Mouse (Mus musculus): ENCODE results near the gene Tox2.

Gene Tox2

DNA sequence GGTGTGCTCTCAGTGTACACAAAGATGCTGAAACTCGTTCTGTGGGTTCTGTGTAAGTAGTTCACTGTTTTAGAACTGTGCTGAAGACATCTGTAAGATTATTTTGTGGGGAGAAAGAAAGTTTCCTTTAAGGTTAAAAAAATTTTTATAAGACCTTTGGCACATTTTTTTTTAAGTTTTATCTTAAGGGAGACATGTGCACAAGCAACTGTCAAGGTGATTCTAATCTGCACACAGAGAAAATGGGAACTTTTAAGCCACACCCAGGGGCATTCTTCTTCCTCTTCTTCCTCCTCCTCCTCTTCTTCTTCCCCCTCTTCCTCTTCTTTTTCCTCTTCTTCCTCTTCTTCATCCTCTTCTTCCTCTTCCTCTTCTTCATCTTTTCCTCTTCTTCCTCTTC is 120.2 kb downstream of the Tox2 start:
- no peak for DNase-seq (ENCODE audit: low spot score)

DNA sequence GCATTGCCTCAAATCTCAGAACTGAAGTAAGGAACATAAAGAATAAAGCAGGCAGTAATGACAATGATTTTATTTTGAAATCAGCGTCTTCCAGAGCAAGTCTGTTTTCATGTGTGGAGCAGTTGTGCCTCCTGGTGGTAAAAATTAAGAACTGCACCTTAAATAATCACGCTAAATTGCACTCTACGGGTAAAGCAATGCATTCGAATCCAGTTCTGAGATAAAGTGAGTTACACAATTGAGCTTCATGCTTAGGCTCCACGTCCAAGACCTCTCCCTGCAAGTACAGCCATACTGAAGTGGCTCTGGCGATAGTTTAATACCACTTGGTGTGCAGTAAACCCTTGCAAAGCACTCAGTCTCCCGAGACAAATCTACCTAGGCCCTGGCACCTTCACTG is 127.8 kb downstream of the Tox2 start:
- peak; percentile 54 for DNase-seq (ENCODE audit: low spot score)

DNA sequence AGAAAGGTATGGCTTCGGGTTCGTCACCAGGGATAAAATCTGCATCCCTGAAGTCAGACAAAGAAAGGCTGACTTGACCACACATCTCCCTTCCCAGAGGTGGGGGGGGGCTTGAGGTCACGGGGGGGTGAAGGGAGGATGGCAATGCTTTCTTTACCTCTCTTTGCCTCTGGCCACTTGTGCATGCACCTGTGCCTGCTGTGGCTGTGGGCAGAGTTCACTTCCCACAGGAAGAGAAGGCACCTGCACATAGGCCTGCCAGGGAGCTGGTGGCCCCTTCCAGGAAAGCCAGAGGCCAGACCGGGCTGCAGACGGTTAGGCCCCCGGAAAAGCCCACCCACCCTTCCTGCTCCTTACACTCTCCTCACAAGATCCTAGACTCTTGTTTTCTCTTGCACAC is 128.5 kb downstream of the Tox2 start:
- no peak for DNase-seq (ENCODE audit: low spot score)

DNA sequence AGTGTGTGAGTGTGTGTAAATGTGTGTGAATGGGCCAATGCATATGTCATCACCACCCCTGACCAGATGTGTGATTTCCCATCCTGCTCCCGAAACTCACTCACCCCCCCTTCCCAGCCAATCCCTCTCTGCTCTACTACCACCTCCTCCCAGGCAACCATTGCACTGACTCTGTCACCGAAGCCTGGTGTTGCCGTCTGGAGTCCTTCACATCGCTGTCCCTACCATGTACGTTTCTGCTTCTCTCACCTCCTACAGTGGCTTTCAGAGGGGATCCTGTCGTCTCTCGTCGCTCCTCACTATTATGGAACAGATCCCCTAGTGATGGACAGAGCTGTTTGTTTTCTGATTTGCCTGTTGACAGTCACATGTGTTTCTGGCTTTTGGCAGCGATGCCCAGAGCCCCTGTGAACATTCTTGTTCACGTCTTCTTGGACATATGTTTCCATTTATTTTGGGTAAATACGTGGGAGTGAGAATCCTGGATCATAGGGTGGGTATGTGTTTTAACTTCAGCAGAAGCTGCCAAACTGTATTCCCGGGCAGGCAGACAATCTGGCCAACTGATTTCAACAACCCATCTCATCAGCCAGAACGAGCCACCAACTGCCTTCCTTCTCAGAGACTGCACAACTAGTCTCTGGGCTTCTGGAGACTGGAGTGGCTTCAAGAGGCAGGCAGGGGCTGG is 129.6 kb downstream of the Tox2 start:
- no peak for DNase-seq (ENCODE audit: low spot score)

- DNase-seq (ENCODE audit: low spot score): peak; percentile 36
Observed at GRCm38 (mm10) chr2:163340263-163340662, 137.3 kb downstream of the Tox2 start.

DNA sequence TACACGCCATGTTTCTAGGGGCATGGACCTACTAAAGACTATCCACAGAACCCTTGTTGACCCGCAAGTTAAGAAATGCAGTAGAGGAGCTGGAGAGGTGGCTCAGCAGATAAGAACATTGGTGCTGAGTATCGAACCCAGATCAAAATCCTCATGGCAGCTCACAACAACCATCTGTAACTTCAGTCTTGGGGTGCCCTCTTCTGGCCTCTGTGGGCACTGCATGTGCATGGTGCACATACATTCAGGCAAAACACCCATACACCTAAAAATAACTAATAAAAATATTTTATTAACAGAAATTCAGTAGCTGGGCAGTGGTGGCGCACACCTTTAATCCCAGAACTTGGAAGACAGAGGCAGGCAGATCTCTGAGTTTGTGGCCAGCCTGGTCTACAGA is 140.7 kb downstream of the Tox2 start:
- no peak for DNase-seq (ENCODE audit: low spot score)

DNA sequence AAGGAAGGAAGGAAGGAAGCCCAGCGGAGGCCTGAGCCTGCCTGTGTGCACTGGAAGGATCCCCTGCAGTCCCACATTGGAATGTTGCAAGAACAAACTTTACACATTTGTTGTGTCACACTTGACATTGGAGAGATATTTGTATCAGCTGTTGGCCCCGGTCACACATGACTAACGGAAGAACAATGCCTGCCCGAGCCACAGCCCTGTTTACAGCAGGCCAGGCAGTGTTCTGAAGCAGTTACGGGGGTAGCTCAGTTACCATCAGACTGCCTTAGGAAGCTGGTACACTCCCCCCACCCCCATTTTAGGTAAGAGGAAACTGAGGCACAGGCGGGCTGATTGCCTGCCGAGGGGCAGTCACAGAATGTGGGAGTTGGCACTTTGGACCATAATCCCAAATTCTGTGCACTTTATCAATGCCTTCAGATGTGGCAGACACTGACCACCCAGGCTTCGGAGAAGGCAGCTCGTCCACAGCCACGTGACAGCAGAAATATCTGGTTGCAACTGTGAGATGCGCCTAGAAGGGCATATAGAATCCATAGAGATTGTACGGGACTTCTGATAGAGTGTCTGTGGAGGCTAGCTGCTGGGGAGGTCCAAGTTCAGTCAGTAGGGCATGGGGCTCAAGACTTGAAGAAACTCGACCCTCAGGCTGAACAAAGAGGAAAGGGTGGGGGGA is 142.2 kb downstream of the Tox2 start:
- DNase-seq (ENCODE audit: low spot score): peak; percentile 32

DNA sequence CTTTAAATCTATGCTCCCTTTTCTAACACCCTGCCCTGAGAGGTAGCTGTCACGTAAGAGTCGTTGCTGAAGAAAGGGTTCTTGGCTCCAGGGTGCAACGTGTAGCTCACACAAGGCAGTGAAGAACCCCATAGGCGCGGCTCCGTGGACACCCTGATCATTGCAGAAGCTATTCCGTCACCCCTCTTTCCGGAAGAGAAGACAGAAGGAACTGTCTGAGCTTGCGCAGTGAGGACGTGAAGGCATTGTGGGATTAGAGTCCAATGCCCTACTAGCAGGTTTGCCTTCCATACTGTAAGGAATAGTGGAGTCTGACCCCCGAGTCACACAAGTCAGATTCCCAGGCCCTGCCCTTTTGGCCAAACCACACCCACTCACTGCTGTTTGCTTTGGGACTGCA is 143.6 kb downstream of the Tox2 start:
- DNase-seq (ENCODE audit: low spot score): no peak

DNA sequence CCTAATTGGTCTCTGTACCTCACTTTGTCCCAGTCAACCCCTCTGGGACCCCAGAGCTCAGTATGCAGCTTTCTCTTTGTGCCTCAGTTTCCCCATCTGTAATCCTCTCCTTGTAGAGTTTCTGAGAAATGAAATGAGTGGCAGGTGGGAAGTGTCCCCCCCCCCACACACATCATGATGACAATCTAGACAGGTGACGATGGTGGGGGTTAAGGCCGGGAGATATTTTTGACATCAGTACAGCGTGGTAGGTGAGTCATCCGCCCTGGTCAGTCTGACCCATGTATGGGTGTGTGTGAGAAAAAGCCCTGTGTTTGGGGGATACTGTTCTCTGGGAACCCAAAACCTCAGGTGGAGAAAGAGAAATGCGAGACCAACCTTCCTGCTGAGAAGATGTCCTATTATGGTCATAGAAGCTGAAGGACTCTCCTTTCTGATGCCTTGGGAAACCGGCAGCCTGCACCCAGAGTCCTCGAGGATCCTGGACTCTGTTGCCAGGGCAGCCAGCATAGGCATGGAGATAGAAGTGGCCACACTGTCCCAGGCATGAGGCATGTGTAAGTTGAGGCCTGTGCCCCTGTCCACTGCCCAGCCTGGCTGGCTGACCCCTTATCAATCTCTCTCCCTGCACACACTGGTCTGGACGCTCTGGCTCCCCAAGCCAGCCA is 144.7 kb downstream of the Tox2 start:
- no peak for DNase-seq (ENCODE audit: low spot score)

DNA sequence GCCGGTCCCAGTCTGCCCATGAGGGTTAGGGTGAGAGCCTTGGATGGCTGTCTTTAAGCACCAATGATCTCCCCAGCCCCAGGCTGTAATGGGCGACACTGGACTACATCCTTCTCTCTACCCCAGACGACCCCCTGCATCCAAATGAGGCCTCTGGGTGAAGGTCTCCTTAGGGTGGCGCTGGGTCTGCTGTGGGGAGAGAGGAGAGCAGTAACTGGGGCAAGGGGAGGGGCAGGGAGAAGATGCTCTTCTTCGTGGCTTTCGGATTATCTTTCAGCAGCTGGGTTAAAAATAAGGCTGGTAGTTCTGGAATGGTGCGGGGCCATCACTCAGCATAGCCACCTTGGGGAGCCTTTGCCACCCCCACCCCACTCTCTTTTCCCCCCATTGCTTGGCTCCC is 145.8 kb downstream of the Tox2 start:
- DNase-seq (ENCODE audit: low spot score): no peak

- DNase-seq (ENCODE audit: low spot score): no peak
Observed at GRCm38 (mm10) chr2:163349411-163349810, 146.5 kb downstream of the Tox2 start.

GRCm38 (mm10) chr2:163350443-163350842 is 147.5 kb downstream of the Tox2 start:
- DNase-seq (ENCODE audit: low spot score): no peak

DNA sequence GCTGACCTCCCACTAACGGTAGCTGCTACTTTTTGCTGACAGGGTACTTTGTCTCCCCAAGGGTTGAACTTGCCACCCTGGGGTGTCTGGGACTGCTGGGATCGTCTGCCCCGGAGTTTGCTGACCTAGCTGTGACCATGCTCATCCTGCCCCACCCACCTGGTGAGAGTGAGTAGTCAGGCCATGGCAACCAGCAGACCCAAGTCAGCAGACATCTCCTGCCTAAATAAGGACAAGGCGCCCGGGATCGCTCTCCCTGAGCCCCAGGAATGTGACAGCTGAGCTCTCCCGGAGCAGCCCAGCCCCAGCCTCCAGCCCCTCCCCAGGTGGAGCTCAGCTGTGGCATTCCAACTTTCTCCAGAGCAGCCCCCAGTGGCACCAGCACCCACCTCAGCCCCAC is 150.8 kb downstream of the Tox2 start:
- DNase-seq (ENCODE audit: low spot score): no peak

DNA sequence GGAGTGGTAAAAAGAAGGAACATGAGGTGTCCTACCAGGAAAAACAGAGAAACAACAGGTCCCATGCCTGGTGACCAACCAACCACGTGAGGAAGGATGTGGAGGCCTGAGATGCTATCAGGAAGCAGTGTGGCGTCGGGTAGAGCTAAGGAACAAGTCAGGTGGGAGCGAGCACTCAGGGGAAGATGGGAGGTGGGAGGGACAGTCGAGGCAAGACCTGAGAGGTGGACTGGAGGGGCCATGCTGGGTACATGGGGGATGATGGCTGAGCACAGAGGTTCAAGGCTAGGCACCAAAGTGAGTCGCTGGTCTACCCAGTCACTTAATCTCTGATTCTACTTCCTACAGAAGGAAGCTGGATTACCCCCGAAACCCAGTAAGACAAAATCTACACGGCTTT is 152.7 kb downstream of the Tox2 start:
- no peak for DNase-seq (ENCODE audit: low spot score)

DNA sequence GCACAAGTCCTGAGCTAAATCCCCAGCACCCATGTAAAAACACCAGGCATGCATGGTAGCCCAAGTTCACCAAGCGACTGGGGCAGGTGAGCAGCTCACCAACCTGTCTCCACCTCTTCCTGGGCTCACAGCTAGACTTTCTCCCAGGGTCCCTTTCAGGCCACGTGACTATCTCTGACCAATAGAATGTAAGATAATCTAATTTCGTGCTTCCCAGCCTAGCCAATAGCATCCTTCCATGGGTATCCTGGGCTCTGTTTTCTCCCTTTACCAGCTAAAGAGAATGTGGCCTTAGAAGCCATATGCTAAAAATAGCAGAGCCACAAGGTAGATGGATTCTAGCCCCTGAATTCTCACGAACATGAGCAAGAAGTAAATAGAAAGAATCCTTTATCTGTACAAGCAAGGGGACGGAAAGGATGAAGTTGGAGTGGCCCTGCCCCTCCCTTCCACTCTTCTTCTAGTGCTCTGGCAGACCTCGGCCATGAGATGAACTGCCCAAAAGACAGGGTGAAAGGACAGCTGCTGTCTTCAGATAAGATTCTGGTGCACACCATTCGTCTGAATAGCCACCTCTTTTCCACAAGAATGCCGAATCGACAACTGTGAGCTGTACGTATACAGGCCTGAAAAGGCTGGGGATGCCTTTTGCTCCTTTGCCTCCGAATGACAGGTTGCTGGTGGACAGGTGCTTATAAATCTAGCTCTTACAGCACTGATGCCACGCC is 153.4 kb downstream of the Tox2 start:
- DNase-seq (ENCODE audit: low spot score): no peak

DNA sequence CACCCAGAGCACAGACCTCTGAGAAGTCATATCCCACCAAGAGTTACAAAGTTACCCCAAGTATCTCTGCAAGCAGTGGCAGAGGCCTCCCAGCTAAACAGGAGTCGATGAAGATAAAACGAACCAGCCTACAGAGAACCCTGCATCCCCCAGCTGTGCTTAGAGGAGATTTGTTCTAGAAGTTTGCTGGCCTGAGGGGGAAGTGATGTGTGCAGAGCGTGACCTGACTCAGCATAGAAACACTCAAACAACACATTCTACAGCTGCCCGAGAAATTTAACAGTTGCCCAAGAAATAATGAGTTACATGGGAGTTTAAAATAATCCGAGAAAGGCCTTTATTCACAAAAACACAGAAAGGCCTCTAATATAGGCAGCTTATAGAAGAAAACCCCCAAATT is 155.7 kb downstream of the Tox2 start:
- DNase-seq (ENCODE audit: low spot score): no peak

- no peak for DNase-seq (ENCODE audit: low spot score)
Observed at GRCm38 (mm10) chr2:163359253-163359652, 156.3 kb downstream of the Tox2 start.

GRCm38 (mm10) chr2:163360858-163361623 is 158.1 kb downstream of the Tox2 start:
- no peak for DNase-seq (ENCODE audit: low spot score)

DNA sequence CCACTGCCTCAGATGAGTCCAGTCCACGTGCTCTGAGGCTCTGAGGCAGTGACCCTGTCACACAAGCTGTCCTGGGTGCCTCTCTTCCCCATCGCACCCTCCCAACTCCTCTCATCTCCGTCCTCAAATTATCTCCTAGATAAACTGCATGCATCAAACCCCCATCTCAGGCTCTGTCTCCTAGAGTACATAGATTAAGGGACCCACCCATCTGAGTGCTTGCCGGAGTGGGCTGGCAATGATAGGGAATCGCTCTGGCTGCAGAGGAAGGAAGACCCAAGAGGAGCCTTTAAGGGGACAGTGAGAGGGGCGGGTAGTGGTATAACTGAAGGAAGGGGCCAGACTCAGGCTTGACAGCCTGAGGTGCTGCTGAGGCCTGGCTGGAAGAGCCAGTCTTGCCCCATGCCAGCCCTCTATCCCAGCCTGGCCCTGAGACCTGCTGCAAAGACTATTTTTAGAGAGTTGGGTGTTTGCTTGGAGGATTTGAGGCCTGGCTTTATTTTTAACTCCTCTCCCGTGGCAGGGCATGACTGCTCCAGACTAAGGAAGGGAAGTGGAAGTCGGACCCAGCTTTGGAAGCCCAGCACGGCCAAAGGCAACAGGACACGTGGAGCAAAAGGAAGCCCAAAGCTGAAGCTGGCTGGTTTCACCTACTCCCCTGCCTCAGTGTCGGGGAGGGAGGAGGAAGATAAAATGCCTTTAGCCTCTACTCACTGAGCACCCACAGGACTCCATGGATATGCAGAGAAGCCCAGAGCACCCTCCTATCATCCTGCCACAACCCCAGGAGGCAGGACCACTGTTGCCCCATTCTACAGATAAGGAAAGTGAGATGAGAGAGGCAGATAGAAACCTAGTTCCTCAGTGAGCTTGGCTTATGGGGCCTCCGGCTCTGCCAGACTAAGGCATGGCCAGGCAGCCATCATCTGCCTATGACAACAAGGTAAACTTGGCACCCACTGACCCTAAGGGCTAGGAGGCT is 160.3 kb downstream of the Tox2 start:
- no peak for DNase-seq (ENCODE audit: low spot score)

GRCm38 (mm10) chr2:163364785-163365541 is 162.0 kb downstream of the Tox2 start:
- DNase-seq (ENCODE audit: low spot score): peak; percentile 26

Measured in lung, postnatal 25 days (tissue).